Mouse (Mus musculus): ENCODE results near the gene Ap1m2. TPM values are rescaled to one million over a fixed set of nuclear protein-coding genes. Genes with fewer than 3 reads are reported as not detected.
A peak's percentile ranks its signal among the peaks of the same experiment; 100 is the strongest.

The Ap1m2 gene
- total and polyA plus RNA-seq, 3 experiments, result 0.73 to 1.0 TPM; not detected in 1

DNA sequence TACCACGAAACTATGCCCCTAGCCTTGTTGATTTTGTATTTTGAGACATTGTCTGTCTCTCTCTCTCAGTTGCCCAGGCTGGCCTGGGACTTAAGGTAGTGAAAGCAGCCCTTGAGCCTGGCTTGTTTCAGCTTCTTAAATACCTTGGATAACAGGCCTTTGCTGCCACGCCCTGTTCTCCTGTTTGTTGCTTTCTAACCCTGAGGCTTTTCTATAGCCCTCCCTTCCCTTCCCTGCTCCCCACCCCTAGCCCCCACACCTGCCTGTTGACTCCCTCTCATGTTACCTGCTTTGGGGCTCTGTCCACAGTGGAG is 41.2 kb upstream of the Ap1m2 start:
- Histone ChIP-seq H3K4me3 (ENCODE audit: control insufficient read depth in 1 of 2, insufficient read depth in 1 of 2, low read depth in 2 of 2, low read length in 2 of 2) (peak overlapping the region; percentile 51 to 53), H3K9me3 (replicated peaks; ENCODE audit: insufficient read depth, low read length) (no peaks in the 10 kb centered on the region), H3K4me1 (ENCODE audit: control insufficient read depth in 1 of 2, insufficient read depth in 2 of 2, low read length in 2 of 2) (peaks cover 11 to 26% of the 10 kb centered on the region in 2 experiments), H3K79me2 (ENCODE audit: control insufficient read depth, insufficient read depth, low read length, poor library complexity) (peaks cover 15% of the 10 kb centered on the region), H3K27ac (ENCODE audit: control insufficient read depth, low read depth, low read length) (peak overlapping the region; percentile 86), H3K36me3 (ENCODE audit: control insufficient read depth in 1 of 2, insufficient read depth in 2 of 2, low read length in 2 of 2) (peaks cover 0 to 21% of the 10 kb centered on the region in 2 experiments; a peak in 3 of 4 replicates), H3K27me3 (ENCODE audit: control insufficient read depth in 1 of 2, insufficient read depth in 2 of 2, low read length in 2 of 2) (no peaks in the 10 kb centered on the region), H3K9ac (ENCODE audit: control insufficient read depth, low read depth, low read length, poor library complexity, severe bottlenecking) (peak overlapping the region; percentile 70)
- DNase-seq (ENCODE audit: low read depth, low spot score), result peak; percentile 74
- no peak for TF ChIP-seq RCOR1 (IDR thresholded peaks at IDR 0.05; ENCODE audit: low read depth, low read length)
- TF ChIP-seq POLR2AphosphoS5 (IDR thresholded peaks at IDR 0.05; ENCODE audit: borderline replicate concordance, low read depth, low read length), result no peak
- TF ChIP-seq CHD1 (IDR thresholded peaks at IDR 0.05; ENCODE audit: low read depth, low read length), result no peak
- TF ChIP-seq MAFK (IDR thresholded peaks at IDR 0.05; ENCODE audit: borderline replicate concordance, low read depth, low read length), result no peak
- no peak for TF ChIP-seq ZC3H11A (IDR thresholded peaks at IDR 0.05; ENCODE audit: low read depth, low read length)
- no peak for TF ChIP-seq MEF2A (IDR thresholded peaks at IDR 0.05; ENCODE audit: extremely low read depth, insufficient replicate concordance, low read depth, low read length, poor library complexity, severe bottlenecking)
- TF ChIP-seq EP300 (IDR thresholded peaks at IDR 0.05; ENCODE audit: low read depth in 1 of 2, low read length in 2 of 2), result no peak
- no peak for TF ChIP-seq RAD21 (IDR thresholded peaks at IDR 0.05; ENCODE audit: low read depth, low read length)
- no peak for TF ChIP-seq NRF1 (IDR thresholded peaks at IDR 0.05; ENCODE audit: insufficient read depth, low read depth, low read length, poor library complexity, severe bottlenecking)
- no peak for TF ChIP-seq KAT2A (conservative IDR thresholded peaks at IDR 0.05; ENCODE audit: low read depth, low read length)
- TF ChIP-seq MYC (IDR thresholded peaks at IDR 0.05; ENCODE audit: low read depth, low read length), result no peak
- no peak for TF ChIP-seq TAL1 (IDR thresholded peaks at IDR 0.05; ENCODE audit: low read length)
- no peak for TF ChIP-seq ZMIZ1 (IDR thresholded peaks at IDR 0.05; ENCODE audit: low read depth, low read length)
- no peak for TF ChIP-seq TBP (IDR thresholded peaks at IDR 0.05; ENCODE audit: low read depth, low read length)
- TF ChIP-seq POLR2A (IDR thresholded peaks at IDR 0.05; ENCODE audit: control insufficient read depth in 1 of 2, insufficient read depth in 1 of 2, low read depth in 1 of 2, low read length in 2 of 2, poor library complexity in 1 of 2), result no peak
- TF ChIP-seq SIN3A (IDR thresholded peaks at IDR 0.05; ENCODE audit: low read length), result no peak; the same call in 1 of the 2 replicates
- TF ChIP-seq MAZ (IDR thresholded peaks at IDR 0.05; ENCODE audit: low read depth, low read length), result no peak

GRCm38 (mm10) chr9:21352463-21353372 is 40.6 kb upstream of the Ap1m2 start:
- no peaks in the 10 kb centered on the region for H3K9me3 ChIP-seq (replicated peaks; ENCODE audit: insufficient read depth, low read length)
- peaks cover 11 to 26% of the 10 kb centered on the region in 2 experiments for H3K4me1 ChIP-seq (ENCODE audit: control insufficient read depth in 1 of 2, insufficient read depth in 2 of 2, low read length in 2 of 2)
- H3K79me2 ChIP-seq (ENCODE audit: control insufficient read depth, insufficient read depth, low read length, poor library complexity), result peaks cover 15% of the 10 kb centered on the region
- DNase-seq (ENCODE audit: low read depth, low spot score), result peak; percentile 100
- peak overlapping the region; percentile 51 to 53 for H3K4me3 ChIP-seq (ENCODE audit: control insufficient read depth in 1 of 2, insufficient read depth in 1 of 2, low read depth in 2 of 2, low read length in 2 of 2)
- no peaks in the 10 kb centered on the region for H3K27me3 ChIP-seq (ENCODE audit: control insufficient read depth in 1 of 2, insufficient read depth in 2 of 2, low read length in 2 of 2)
- H3K27ac ChIP-seq (ENCODE audit: control insufficient read depth, low read depth, low read length), result peak overlapping the region; percentile 86
- H3K9ac ChIP-seq (ENCODE audit: control insufficient read depth, low read depth, low read length, poor library complexity, severe bottlenecking), result peak overlapping the region; percentile 70
- H3K36me3 ChIP-seq (ENCODE audit: control insufficient read depth in 1 of 2, insufficient read depth in 2 of 2, low read length in 2 of 2), result peaks cover 0 to 21% of the 10 kb centered on the region in 2 experiments; a peak in 3 of 4 replicates
- TF ChIP-seq EP300 (IDR thresholded peaks at IDR 0.05; ENCODE audit: low read depth in 1 of 2, low read length in 2 of 2) (peak; percentile 95 to 97), GABPA (IDR thresholded peaks at IDR 0.05; ENCODE audit: low read depth, low read length) (0 out of 2 replicates have a peak, but pooled peaks have one; percentile 50), HCFC1 (IDR thresholded peaks at IDR 0.05; ENCODE audit: low read depth, low read length) (peak; percentile 87), KAT2A (conservative IDR thresholded peaks at IDR 0.05; ENCODE audit: low read depth, low read length) (peak; percentile 61), NRF1 (IDR thresholded peaks at IDR 0.05; ENCODE audit: insufficient read depth, low read depth, low read length, poor library complexity, severe bottlenecking) (0 out of 2 replicates have a peak, but pooled peaks have one; percentile 9), MAFK (IDR thresholded peaks at IDR 0.05; ENCODE audit: borderline replicate concordance, low read depth, low read length) (no peak), ZMIZ1 (IDR thresholded peaks at IDR 0.05; ENCODE audit: low read depth, low read length) (peak; percentile 98), SMC3 (IDR thresholded peaks at IDR 0.05; ENCODE audit: low read depth, low read length) (peak; percentile 25), TBP (IDR thresholded peaks at IDR 0.05; ENCODE audit: low read depth, low read length) (peak; percentile 98), ZNF384 (IDR thresholded peaks at IDR 0.05; ENCODE audit: low read depth, low read length) (no peak; the same call in none of the 2 replicates), POLR2A (IDR thresholded peaks at IDR 0.05; ENCODE audit: control insufficient read depth in 1 of 2, insufficient read depth in 1 of 2, low read depth in 1 of 2, low read length in 2 of 2, poor library complexity in 1 of 2) (peak in 1 of 2 experiments; percentile 99; a peak in 2 of 4 replicates), POLR2AphosphoS5 (IDR thresholded peaks at IDR 0.05; ENCODE audit: borderline replicate concordance, low read depth, low read length) (peak; percentile 95; the same call in 1 of the 2 replicates), POLR2AphosphoS2 (IDR thresholded peaks at IDR 0.05; ENCODE audit: low read length) (peak; percentile 98), MXI1 (IDR thresholded peaks at IDR 0.05; ENCODE audit: low read depth, low read length) (peak; percentile 98), JUND (IDR thresholded peaks at IDR 0.05; ENCODE audit: low read depth, low read length) (no peak), ZC3H11A (IDR thresholded peaks at IDR 0.05; ENCODE audit: low read depth, low read length) (no peak), UBTF (IDR thresholded peaks at IDR 0.05; ENCODE audit: borderline replicate concordance, insufficient read depth, low read depth, low read length) (no peak), E2F4 (IDR thresholded peaks at IDR 0.05; ENCODE audit: borderline replicate concordance, low read depth, low read length) (peak; percentile 75; the same call in 1 of the 2 replicates), RAD21 (IDR thresholded peaks at IDR 0.05; ENCODE audit: low read depth, low read length) (no peak), SIN3A (IDR thresholded peaks at IDR 0.05; ENCODE audit: low read length) (peak; percentile 98)
